Comparison of ENCODE assay signal across 14 mouse cellular contexts in genomic region chr15:21566314-21567051, GRCm38 (mm10).
"Had no signal": no experiment of that assay in that cellular context is flagged by ENCODE, and none has a peak within 500 bp of the region (broad histone marks: within the 10 kb centered on the region; RNA-seq: fewer than 3 reads in every experiment).

No protein-coding gene starts in this region.

- H3K4me2 ChIP-seq: lung, embryonic 14.5 days; midbrain, embryonic 11.5 days; midbrain, embryonic 13.5 days; midbrain, embryonic 15.5 days; neural tube, embryonic 12.5 days; stomach, embryonic 15.5 days had no signal

- H3K27ac ChIP-seq: midbrain, embryonic 13.5 days; midbrain, embryonic 15.5 days; neural tube, embryonic 12.5 days; stomach, embryonic 15.5 days; stomach, postnatal 0 days had no signal

- H3K4me1 ChIP-seq: midbrain, embryonic 13.5 days; midbrain, embryonic 15.5 days; neural tube, embryonic 12.5 days; stomach, embryonic 15.5 days had no signal

- H3K36me3 ChIP-seq: midbrain, embryonic 13.5 days; midbrain, embryonic 15.5 days; neural tube, embryonic 12.5 days; stomach, embryonic 15.5 days had no signal

- DNase-seq: lung, adult 18-20 months; lung, embryonic 14.5 days; lung, postnatal 10 days; lung, postnatal 4 days; right cerebral cortex, postnatal 14 days; thymus, adult 2 months; thymus, postnatal 25 days; thymus, postnatal 4 days had no signal

- H3K9me3 ChIP-seq: midbrain, embryonic 13.5 days; midbrain, embryonic 15.5 days; neural tube, embryonic 12.5 days; stomach, embryonic 15.5 days had no signal

- H3K4me3 ChIP-seq: midbrain, embryonic 13.5 days; midbrain, embryonic 15.5 days; neural tube, embryonic 12.5 days; stomach, embryonic 15.5 days had no signal

- H3K9ac ChIP-seq: lung, embryonic 14.5 days; midbrain, embryonic 13.5 days; midbrain, embryonic 15.5 days; neural tube, embryonic 12.5 days; stomach, embryonic 15.5 days had no signal

- H3K27me3 ChIP-seq: midbrain, embryonic 13.5 days; midbrain, embryonic 15.5 days; neural tube, embryonic 12.5 days; stomach, embryonic 15.5 days had no signal

- ATAC-seq: midbrain, embryonic 13.5 days; midbrain, embryonic 15.5 days had no signal
